Mouse (Mus musculus) lung, embryonic 14.5 days (tissue): ENCODE measurements around the gene Rcn2. TPM values are rescaled to one million over a fixed set of nuclear protein-coding genes. Genes with fewer than 3 reads are reported as not detected.

ENCODE experiments used
- ATAC-seq: fragments of 200-750 bp; cut with Nextera tagmentation; 2 replicates; pipeline ENCODE4 v1.8.0; 2017; ENCODE audit warnings: mild to moderate bottlenecking, moderate TSS enrichment, moderate library complexity; ENCODE audit not compliant: insufficient read depth
- DNase-seq: peaks from one replicate; pipeline ENCODE4 v3.0.0-alpha.2; 2015
- H3K27ac ChIP-seq: fragments of 300-500 bp; sonication (generic); 2 replicates; pipeline ENCODE4 v1.5.1; 2014; ENCODE audit warnings: low read depth, mild to moderate bottlenecking, moderate library complexity
- H3K27me3 ChIP-seq: fragments of 300-500 bp; sonication (generic); 2 replicates; pipeline ENCODE4 v1.6.1; 2014; ENCODE audit warnings: low read length, control low read depth; ENCODE audit not compliant: insufficient read depth
- H3K36me3 ChIP-seq: fragments of 300-500 bp; sonication (generic); 2 replicates; pipeline ENCODE4 v1.6.1; 2014; ENCODE audit warnings: control low read depth; ENCODE audit not compliant: insufficient read depth
- H3K4me1 ChIP-seq: fragments of 300-500 bp; sonication (generic); 2 replicates; pipeline ENCODE4 v1.6.1; 2014; ENCODE audit warnings: antibody characterized with exemption, control low read depth; ENCODE audit not compliant: insufficient read depth
- H3K4me2 ChIP-seq: fragments of 300-500 bp; sonication (generic); 2 replicates; pipeline ENCODE4 v1.6.1; 2014; ENCODE audit warnings: mild to moderate bottlenecking
- H3K4me3 ChIP-seq: fragments of 300-500 bp; sonication (generic); 2 replicates; pipeline ENCODE4 v1.5.1; 2014; ENCODE audit warnings: low read depth, low read length
- H3K9ac ChIP-seq: fragments of 300-500 bp; sonication (generic); 2 replicates; pipeline ENCODE4 v1.6.1; 2014
- H3K9me3 ChIP-seq: fragments of 300-500 bp; sonication (generic); 2 replicates; pipeline ENCODE4 v1.6.1; 2016; ENCODE audit warnings: low read depth, low read length, control low read depth
- CTCF ChIP-seq: IDR thresholded peaks from 2 replicates; pipeline ENCODE4 v1.5.1; 2016; ENCODE audit warnings: antibody characterized with exemption, low read depth
- WGBS: fragments of 180-500 bp; shearing (Covaris S2); extraction: QIAGEN DNeasy Blood & Tissue Kit; methylation state at CpG from one replicate; pipeline ENCODE4 v1.1.7; 2014; 5-methylcytosine and 5-hydroxymethylcytosine counted together
- polyA plus RNA-seq: library from polyadenylated mRNA; unstranded; fragments of >200 nt; fragmentation: Nextera tagmentation; extraction: Ambion mirVana; gene quantifications from 2 replicates; pipeline ENCODE4 v1.2.1, GENCODE M21; 2014

The Rcn2 gene
- polyA plus RNA-seq, 1 experiment from 2014 or later = 271 TPM

DNA sequence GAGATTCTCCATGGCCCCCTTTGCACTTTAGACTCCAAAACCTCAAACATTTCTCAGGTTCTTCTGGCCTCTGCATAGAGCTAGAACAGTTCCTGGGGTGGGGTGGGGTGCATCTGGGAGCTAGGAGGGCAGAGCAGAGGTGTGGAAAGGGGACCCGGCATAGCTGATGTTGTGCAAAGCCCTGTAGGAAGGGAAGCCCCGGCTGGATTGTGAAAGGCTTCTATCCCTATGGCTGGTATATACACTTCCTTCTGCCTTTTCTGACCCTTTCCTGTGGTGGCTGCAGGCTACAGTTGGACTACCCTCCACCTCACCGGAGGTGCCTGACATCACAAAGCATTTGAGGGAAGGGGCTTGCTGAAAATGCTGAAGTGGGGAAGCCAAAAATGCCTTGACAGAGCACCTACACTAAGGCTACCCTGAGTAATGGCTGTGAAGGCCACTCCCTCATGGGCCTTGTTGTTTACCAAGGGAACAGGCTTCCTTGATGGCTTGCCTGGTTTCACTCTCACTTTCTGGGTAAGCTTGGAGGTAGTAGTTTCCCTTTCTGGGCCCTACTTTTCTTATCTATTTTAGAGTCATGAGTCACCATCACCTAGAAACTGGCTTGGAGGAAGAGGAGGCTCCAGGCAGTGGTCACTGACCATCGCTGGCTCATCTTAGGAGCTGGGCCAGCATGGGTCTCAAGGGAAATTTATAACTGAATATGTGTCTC lies 56.1 kb downstream of the Rcn2 start:
- H3K27me3 ChIP-seq = no peaks in the 10 kb centered on the region
- DNase-seq (no peak), ATAC-seq (no peak)
- H3K27ac ChIP-seq = no peak overlapping the region
- TF ChIP-seq CTCF = no peak
- H3K36me3 ChIP-seq = no peaks in the 10 kb centered on the region
- H3K4me2 ChIP-seq = no peak overlapping the region
- H3K4me3 ChIP-seq = no peak overlapping the region
- no peak overlapping the region for H3K9ac ChIP-seq
- WGBS = 69% methylated on average over 4 of the region's 4 CpGs
- no peaks in the 10 kb centered on the region for H3K9me3 ChIP-seq
- H3K4me1 ChIP-seq = no peaks in the 10 kb centered on the region

DNA sequence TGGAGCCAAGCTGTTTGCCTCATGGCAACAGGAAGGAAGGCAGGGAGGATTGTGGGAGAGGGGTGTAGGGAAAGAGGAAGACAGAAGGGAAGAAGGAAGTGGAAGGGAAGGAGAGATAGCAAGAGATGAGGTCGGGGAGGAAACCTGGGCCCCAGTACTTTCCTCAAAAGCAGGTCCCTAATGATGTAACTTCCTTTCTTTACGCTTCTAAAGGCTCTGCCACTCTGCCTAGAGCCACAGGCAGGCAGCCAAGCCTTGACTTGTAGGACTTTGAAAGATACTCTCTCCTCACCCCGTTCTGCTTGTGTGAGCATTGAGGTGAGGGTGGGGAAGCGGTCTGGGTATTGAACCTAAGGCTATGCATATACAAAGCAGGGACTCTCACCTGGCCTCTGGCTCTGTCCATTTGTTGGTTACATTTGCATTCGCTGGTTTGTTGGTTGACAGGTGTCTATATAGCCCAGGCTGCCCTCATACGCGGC lies 58.4 kb downstream of the Rcn2 start:
- DNase-seq (no peak), ATAC-seq (no peak)
- Histone ChIP-seq H3K9ac (no peak overlapping the region), H3K9me3 (no peaks in the 10 kb centered on the region), H3K4me2 (no peak overlapping the region), H3K27ac (no peak overlapping the region), H3K4me3 (no peak overlapping the region), H3K27me3 (no peaks in the 10 kb centered on the region), H3K4me1 (no peaks in the 10 kb centered on the region), H3K36me3 (no peaks in the 10 kb centered on the region)
- WGBS = 78% methylated on average over 7 of the region's 7 CpGs
- TF ChIP-seq CTCF = no peak

DNA sequence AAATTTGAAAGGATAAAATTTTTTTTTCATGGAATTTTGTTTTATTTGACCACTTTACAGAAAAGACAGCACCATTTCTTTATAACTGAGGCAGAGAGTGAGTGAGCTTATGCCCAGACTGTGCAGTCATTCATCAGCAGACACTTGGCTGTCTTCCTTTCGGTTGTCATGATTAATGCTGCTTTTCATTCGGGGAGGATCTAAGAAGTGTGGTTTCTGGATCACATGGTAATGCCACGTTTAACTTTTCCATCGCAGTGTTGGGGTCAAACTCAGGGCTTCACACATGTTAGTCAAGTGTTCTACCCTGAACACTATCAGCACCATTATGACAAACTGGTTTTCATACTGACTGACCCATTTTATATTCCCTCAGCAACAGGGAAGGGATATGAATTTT lies 59.4 kb downstream of the Rcn2 start:
- no peaks in the 10 kb centered on the region for H3K36me3 ChIP-seq
- H3K9ac ChIP-seq = no peak overlapping the region
- TF ChIP-seq CTCF = no peak
- 20% methylated on average over 4 of the region's 4 CpGs for WGBS
- H3K4me3 ChIP-seq = no peak overlapping the region
- ATAC-seq (no peak), DNase-seq (peak; percentile 39)
- H3K4me2 ChIP-seq = no peak overlapping the region
- no peaks in the 10 kb centered on the region for H3K27me3 ChIP-seq
- H3K4me1 ChIP-seq = no peaks in the 10 kb centered on the region
- H3K9me3 ChIP-seq = no peaks in the 10 kb centered on the region
- no peak overlapping the region for H3K27ac ChIP-seq

DNA sequence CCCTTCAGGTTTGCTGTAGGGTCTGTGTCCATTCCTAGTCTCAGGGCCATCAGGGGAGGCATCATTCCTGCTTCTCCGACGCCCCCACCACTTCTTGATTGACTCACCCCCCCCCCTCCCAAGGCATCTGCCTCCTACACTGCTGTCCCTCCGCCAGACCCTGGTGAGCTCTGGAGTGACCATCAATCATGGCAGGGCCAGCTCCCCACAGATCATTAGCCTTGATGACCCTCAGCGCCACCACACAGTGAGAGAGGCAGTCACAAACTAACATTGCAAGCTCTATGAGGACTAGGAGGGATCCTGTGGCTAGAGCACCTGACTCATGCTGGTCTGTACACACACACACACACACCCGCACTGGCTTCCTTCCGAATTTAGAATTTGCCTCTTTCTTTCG lies 63.3 kb downstream of the Rcn2 start:
- no peaks in the 10 kb centered on the region for H3K36me3 ChIP-seq
- H3K4me3 ChIP-seq = no peak overlapping the region
- H3K9me3 ChIP-seq = no peaks in the 10 kb centered on the region
- no peak overlapping the region for H3K27ac ChIP-seq
- no peak overlapping the region for H3K4me2 ChIP-seq
- ATAC-seq (no peak; the same call in 1 of the 2 replicates), DNase-seq (no peak)
- no peak for TF ChIP-seq CTCF
- H3K4me1 ChIP-seq = no peaks in the 10 kb centered on the region
- H3K27me3 ChIP-seq = no peaks in the 10 kb centered on the region
- whole genome bisulfite sequencing = 36% methylated on average over 7 of the region's 7 CpGs
- no peak overlapping the region for H3K9ac ChIP-seq

DNA sequence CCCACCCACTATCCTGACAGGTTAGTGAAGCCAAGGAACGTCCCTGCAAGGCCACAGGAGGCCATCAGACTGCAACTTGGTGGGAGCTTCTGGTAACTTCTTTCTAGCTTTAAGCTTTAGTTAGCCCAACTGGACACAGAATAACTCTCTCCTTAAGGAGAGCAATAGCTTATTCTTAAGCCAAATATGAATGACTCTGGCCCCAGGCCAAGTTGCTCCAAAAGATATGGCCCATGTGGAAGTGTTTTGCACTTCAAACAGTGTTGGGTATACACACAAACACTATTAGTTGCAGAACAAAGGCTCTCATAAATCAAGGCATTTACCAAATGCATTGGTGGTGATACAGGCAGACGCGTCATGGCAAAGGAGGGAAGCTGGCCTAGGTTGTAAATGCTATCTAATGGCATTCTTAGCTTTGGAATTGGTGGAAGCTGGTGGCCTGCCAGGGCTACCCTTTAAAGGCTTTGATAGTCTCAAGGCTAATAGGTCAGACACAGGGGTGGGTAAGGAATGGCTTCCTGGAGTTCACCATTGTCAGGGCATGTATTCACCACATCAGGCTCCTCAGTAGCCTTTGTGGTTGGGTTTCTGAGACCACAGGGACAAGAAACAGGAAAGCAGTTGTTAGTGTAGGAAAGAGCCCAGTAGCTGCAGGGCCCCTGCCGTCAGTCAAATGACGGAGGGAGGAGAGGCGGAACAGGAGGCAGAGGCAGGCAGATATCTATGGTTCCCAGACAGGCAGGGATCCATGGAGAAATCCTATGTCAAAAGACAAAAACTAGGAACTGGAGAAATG lies 64.8 kb downstream of the Rcn2 start:
- ATAC-seq (no peak), DNase-seq (peak; percentile 73)
- 74% methylated on average over 6 of the region's 6 CpGs for WGBS
- H3K4me2 ChIP-seq = no peak overlapping the region
- H3K27ac ChIP-seq = no peak overlapping the region
- H3K27me3 ChIP-seq = no peaks in the 10 kb centered on the region
- H3K4me3 ChIP-seq = no peak overlapping the region
- H3K9ac ChIP-seq = no peak overlapping the region
- no peak for TF ChIP-seq CTCF
- H3K4me1 ChIP-seq = no peaks in the 10 kb centered on the region
- H3K36me3 ChIP-seq = no peaks in the 10 kb centered on the region
- H3K9me3 ChIP-seq = no peaks in the 10 kb centered on the region

DNA sequence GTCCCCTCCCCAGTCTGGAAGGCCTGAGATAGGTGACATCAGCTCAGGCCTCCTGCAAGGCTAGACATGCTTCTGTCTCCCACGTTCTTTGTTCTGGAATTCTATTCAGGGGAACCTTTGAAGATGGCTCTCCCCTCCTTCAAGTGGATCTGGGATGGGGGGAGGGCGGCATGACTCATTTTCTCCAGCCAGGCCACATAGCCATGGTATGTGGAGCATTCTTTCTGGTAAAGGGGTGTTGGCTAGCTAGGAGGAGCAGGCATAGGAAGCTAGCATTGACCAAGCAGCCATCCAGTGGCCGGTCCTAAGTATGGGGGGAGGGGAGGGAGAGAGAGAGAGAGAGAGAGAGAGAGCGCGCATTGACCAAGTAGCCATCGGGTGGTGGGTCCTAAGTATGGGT lies 65.9 kb downstream of the Rcn2 start:
- H3K4me3 ChIP-seq = no peak overlapping the region
- no peaks in the 10 kb centered on the region for H3K9me3 ChIP-seq
- H3K4me2 ChIP-seq = no peak overlapping the region
- WGBS = 71% methylated on average over 6 of the region's 6 CpGs
- H3K27me3 ChIP-seq = no peaks in the 10 kb centered on the region
- DNase-seq (no peak), ATAC-seq (no peak)
- H3K36me3 ChIP-seq = no peaks in the 10 kb centered on the region
- no peaks in the 10 kb centered on the region for H3K4me1 ChIP-seq
- H3K27ac ChIP-seq = no peak overlapping the region
- H3K9ac ChIP-seq = no peak overlapping the region
- TF ChIP-seq CTCF = no peak

DNA sequence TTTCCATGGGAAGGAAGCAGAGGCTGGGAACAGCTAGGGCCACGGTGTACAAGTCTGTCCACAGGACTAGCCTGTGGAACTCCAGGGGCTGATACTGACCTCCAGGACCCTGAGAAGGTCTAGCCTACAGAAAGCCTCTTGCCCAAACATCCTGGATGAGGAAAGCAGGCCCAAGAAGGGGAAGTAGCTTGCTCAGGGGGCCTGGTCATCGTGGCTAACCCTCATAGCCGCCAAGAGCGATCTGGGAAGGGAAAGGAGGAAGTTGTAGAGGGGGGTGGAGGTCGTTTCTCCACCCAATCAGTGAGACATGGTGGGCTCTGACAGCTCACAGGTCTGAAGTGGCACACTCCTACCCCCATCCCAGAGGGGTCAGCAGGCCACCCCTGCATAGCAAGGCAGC lies 66.5 kb downstream of the Rcn2 start:
- no peak overlapping the region for H3K4me3 ChIP-seq
- no peak for ATAC-seq
- no peaks in the 10 kb centered on the region for H3K27me3 ChIP-seq
- H3K27ac ChIP-seq = no peak overlapping the region
- H3K9ac ChIP-seq = no peak overlapping the region
- H3K36me3 ChIP-seq = no peaks in the 10 kb centered on the region
- no peaks in the 10 kb centered on the region for H3K9me3 ChIP-seq
- H3K4me2 ChIP-seq = no peak overlapping the region
- no peak for DNase-seq
- WGBS = 62% methylated on average over 5 of the region's 5 CpGs
- no peak for TF ChIP-seq CTCF
- H3K4me1 ChIP-seq = no peaks in the 10 kb centered on the region

Other genes with a start within 250 kb of the Rcn2 start
- 6.0 and 7.1 TPM in 2 replicates for gene Scaper, start 103.7 kb upstream of the Rcn2 start, polyA plus RNA-seq
- gene 4930563M21Rik, start 31.3 kb upstream of the Rcn2 start, polyA plus RNA-seq = not detected in 2 replicates
- gene Pstpip1, start 48.1 kb downstream of the Rcn2 start, polyA plus RNA-seq = 0.83 and 0.99 TPM in 2 replicates
- 483 and 491 TPM in 2 replicates for gene Tspan3, start 123.6 kb downstream of the Rcn2 start, polyA plus RNA-seq